Mouse (Mus musculus): ENCODE measurements around the gene Kdsr.

Gene Kdsr

DNA sequence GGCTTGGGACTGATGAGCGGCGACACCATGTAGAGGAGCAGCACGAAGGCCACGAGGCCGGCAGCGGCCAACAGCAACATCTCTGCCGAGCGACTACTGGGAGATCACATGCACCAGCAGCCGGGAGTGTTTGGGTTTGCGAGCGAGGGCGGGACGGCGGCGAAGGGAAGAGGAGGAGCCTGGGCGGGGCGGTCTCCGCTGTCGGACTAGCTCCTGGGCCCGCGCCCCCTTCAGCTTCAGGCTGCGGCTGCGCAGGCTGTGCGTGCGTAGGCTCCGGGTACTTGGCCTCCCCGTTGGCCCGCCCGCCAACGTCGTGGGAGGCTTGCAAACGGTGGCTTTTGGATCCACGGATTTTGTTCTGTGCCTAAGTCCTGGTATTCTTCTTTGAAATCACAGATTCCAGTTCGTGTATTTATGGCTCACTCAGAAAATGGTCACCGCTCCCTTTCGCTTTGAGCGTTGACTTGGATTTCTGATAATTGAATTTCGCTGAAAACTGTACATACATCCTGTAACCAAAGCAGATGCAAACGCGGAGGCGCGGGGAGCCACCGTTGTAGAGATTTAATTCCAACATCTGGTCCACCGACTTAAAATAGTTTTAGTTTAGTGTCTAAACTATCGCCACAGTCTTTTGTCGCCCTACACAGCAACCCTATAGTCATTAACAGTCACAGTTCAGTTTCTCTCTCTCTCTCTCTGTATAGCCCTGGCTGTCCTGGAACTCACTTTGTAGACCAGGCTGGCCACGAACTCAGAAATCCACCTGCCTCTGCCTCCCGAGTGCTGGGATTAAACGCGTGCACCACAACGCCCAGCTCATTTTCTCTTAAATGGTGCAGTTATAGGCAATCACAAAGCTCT is at the start of gene Kdsr:
Gene Kdsr, minus strand, starts transcription at position 156 of the 864 bp plus-strand sequence.
- peak; percentile 98 for DNase-seq (ENCODE audit: low read depth, low spot score)

DNA sequence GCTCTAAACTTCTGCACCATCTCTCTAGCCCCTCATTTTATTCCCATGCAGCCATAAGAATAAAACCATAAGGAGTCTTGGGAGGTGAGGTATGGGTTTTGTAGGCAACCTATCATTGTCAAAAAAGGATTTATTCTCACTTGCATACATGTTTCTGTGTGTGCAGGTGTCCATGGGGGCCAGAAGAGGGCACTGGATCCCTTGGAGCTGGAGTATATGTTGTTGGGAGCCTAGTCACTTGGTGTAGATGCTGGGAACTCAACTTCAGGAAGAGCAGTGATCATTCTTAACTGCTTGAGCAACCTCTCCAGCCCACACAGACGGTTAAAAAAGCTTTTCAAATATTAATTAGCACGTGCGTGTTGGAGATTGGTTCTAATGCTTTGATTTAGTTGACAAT is 40.4 kb upstream of the Kdsr start:
- DNase-seq (ENCODE audit: low read depth, low spot score), result no peak

DNA sequence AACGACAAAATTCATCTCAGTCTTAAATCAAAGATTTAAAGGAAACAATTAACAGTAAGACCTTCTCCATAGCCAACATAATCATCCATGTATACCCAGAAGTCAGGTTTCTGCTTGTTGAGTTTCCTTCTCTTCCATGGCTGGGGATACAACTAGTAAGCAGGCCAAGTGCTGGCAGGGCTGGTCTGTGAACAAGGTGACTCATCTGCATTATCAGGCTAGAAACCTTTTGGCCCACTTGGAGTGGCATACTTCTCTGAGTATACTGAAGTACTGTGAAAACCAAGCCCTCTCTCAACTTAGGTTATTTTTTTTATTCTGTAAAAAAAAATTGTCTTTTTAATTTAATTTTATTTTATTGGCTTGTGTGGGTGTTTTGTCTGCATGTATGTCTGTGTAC is 39.9 kb upstream of the Kdsr start:
- DNase-seq (ENCODE audit: low read depth, low spot score), result no peak

DNA sequence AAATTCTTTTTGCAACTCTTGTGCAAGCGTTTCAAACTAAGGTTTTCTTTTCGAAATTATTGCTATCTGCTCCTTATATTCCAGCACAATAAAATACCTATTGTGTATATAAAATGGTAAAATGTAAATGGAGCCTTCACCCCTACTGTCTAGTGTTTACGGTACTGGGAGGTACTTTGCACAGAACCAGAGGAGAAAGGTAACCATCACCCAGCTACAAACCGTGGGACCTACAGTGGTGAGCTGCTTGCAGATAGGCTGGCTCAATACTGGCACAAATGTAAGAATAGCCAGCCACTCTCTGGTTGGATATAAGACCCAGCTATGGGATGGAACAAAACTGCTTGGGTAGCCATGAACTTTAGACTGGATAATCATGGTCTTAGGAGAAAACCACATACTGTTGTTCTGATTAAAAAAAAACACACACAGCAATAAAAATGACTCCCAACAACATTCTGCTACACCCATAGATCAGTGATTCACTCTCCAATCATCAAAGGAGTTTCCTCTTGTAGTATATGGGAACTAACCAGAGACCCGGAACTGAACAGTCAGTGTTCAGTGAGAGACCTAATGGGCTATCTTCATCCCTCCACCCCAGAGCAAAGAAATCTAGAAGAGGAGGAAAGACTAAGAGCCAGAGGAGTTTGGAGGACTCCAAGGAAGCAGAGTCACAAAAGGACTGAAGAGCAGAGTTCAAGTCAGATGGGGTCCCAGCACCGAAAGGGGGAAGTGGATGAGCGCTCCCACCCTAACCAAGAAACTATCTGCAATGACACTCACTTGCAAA is 37.7 kb upstream of the Kdsr start:
- no peak for DNase-seq (ENCODE audit: low read depth, low spot score)

GRCm38 (mm10) chr1:106796542-106796924 is 37.0 kb upstream of the Kdsr start, which contains the start of gene Vps4b:
TSS of gene Vps4b (minus strand) at chr1:106796728.
- peak; percentile 97 for DNase-seq (ENCODE audit: low read depth, low spot score)

DNA sequence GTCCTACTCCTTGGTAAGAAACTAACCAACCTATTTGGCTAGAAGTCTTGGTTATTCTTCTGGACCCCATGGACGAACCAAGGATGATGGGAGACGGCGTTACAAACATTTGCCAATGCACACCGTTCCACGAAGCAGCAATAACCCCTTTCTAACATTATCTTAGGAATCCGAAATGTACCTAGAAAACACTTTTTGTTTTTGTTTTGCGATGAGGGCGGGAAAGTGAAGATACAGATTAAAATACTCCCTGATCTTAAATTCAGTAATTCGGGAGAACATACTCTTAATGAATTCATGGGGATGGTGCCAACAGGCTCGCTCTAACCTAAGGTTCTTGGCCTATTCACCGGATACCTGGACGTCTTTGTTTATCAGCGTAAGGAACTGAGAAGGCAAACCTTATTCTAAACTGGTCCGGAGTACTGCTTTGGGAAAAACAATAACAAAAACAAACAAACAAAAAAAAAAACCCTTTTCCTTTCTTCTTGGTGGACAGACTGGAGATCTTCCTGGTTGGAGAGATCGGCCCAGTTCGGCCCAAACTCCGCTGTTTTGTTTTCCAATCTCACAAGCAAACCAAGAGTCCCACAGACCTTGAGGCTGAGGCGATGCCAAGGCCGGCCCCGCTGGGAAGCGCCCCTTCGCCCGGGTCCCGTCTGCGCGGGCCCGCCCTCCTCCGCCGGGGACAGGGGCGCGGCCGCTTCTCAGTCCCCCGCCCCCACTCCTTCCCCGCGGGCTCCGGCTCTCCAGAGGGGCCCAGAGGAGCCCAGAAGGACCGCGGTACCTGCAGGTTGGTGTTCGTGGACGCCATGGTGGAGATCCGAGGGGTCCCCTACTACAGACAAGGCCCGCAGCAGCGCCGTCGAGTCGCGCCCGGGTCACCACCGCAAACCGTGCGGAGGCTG is 36.4 kb upstream of the Kdsr start:
- peak; percentile 71 for DNase-seq (ENCODE audit: low read depth, low spot score)

GRCm38 (mm10) chr1:106774896-106775295 is 15.4 kb upstream of the Kdsr start:
- DNase-seq (ENCODE audit: low read depth, low spot score), result no peak

DNA sequence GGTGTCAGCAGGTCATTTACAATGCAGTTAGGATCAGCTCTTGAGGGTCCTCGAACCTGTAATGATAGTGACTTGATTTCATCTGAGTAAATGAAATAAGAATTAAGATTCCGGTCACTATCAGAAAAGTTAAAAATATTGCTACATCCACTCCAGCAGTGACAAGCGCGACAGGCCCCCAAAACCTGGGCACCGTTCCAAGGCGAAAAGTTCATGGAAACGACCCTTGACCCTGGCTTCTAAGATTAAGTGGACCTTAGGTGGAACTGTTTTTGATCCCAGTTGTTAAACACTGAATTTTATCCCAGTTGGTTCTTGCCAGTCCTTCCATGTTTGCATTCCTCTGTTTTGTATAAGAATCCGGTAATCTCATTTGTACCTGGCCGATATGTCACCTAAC is 14.6 kb upstream of the Kdsr start:
- DNase-seq (ENCODE audit: low read depth, low spot score), result no peak

GRCm38 (mm10) chr1:106768773-106769172 is 9.2 kb upstream of the Kdsr start:
- no peak for DNase-seq (ENCODE audit: low read depth, low spot score)

DNA sequence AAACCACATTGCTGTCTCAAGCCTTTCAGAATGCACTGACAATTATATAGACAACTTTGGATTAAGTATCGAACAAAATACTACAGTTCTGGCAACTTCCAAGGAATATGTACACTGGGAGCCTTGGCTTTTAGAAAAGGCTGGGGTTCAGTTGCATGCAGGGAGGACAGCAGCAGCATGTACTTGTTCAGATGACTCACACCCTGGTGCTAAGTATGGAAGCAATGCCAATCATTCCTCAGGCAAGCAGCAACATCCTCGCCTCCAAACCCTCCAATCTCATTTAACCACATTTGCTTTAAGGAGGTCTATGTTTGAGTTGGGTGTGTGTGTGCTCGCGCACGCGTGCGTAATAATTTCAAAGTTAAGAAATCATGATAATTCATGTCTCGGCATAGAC is 6.2 kb upstream of the Kdsr start:
- DNase-seq (ENCODE audit: low read depth, low spot score), result no peak

DNA sequence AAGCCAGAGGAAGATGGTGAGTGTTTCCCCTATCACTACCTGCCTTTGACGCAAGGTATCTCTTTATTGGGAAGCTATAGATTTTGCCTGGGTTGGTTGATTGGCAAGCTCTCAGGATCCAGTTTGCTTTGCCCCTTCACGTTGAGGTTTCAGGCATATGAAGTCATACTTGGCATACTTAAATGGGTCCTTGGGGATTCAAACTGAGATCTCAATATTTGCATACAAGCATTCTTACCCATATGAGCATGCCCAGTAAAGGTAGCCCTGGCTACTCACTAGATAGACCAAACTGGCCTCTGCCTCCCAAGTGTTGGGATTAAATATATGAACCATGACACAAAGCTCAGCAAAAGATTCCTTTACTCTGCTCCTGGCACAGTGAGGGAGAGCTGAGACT is 5.3 kb upstream of the Kdsr start:
- no peak for DNase-seq (ENCODE audit: low read depth, low spot score)

GRCm38 (mm10) chr1:106764281-106764680 is 4.8 kb upstream of the Kdsr start:
- DNase-seq (ENCODE audit: low read depth, low spot score), result no peak

DNA sequence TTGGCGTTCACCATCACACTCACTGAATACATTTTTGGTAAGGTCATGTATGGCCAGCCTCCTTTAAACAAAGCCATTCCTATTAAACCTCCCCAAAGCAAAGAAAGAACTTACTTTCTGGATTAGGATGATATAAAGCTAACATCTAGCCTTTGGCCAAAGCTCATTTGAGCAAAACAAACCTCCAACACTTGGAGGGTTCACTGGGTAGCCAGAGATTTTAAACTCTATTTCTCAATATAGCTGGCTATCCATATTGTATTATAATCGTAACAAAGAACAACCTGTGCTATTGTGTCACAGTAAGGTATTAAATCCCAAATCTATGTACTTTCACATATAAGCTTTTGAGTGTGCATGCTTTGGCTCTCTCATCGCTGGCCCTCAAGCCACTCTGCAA is 1.2 kb upstream of the Kdsr start:
- no peak for DNase-seq (ENCODE audit: low read depth, low spot score)

GRCm38 (mm10) chr1:106758734-106759571 is 574 bp downstream of the Kdsr start:
- DNase-seq (ENCODE audit: low read depth, low spot score), result peak; percentile 72

DNA sequence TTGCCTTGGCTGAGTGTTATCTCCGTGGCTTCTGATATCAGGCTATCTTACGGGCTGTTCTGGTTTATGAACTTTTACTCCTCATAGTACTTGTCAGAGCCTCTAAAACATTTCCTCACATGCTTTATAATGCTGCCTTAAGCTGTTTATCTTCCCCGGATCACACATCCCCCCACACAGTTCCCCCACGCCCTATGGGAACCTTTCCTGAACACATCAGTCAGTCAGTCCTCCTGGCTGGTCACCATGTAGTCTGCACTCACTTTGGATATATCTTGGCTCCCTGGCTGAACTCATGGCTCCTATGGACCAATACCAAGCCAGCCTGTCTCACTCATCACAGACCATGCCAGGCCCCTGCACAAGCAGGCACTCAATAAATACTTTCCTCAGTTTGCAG is 2.9 kb downstream of the Kdsr start:
- no peak for DNase-seq (ENCODE audit: low read depth, low spot score)

- no peak for DNase-seq (ENCODE audit: low read depth, low spot score)
These were observed 7.5 kb downstream of the Kdsr start for GRCm38 (mm10) chr1:106752013-106752412.

- DNase-seq (ENCODE audit: low read depth, low spot score), result no peak
These were observed 8.9 kb downstream of the Kdsr start for GRCm38 (mm10) chr1:106750656-106751055.

DNA sequence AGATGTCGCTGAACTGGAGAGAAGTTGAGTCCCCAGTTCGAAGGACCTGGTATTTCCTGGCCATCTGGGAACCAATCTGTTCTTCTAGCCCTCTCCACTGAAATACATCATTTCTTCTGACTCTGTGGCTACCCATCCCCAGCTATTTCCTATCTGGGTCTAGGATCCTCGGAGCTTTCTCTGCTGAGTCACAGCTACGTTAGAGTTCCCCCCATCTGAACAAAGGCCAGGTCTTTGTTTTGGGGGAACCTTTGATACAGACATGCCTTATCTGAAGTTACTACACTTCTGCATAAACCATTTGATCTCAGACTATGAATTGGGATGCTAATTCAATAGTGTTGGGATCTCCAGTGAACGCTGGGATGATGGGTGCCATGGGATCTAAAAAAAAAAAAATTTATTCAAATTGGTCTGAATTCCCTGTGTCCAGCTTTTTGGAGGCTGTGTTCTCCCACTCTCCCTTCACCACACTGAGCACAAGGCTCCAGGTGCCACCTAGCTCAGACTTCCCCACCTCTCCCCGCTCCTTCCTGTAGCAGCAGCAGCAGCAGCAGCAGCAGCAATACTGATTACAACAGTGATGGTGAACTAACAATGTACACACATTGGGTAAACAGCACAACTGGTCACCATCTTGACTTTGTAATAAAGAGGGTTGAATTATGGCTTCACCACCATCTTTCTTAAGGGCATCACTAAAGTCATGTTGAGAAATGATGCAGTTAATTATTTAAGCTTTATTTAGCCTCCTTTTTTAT is 10.8 kb downstream of the Kdsr start:
- DNase-seq (ENCODE audit: low read depth, low spot score), result no peak

DNA sequence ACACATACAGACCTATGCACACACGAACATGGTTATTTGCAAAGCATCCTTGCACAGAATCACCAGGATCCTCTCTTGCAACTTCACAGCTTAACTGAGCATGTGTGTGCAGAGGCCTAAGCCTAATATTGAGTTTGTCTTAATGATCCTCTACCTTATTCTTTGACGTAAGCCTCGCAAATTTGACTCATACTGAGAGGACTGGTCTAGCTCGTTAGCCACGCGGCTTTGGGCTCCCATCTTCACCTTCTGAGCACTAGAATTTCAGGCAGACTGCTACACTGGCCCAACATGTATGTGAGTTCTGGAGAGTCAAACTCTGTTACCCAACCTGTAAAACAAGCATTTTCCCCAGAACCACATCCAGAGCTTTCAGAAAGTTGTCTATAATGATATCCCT is 16.5 kb downstream of the Kdsr start:
- no peak for DNase-seq (ENCODE audit: low read depth, low spot score)

GRCm38 (mm10) chr1:106740735-106741134 is 18.8 kb downstream of the Kdsr start:
- no peak for DNase-seq (ENCODE audit: low read depth, low spot score)

Measured in CD4-positive, CD25-positive, alpha-beta regulatory T cell, adult 2 months (primary cell).